In genomic region chr3:87905880-87906485, GRCm38 (mm10) we compare ENCODE assay signal across 7 mouse cellular contexts. TPM values are rescaled to one million over a fixed set of nuclear protein-coding genes. Genes with fewer than 3 reads are reported as not detected.
A peak's percentile ranks its signal among the peaks of the same experiment; 100 is the strongest.
DNase-seq lines count a peak whose midpoint lies in the region; ATAC-seq and TF ChIP-seq lines count a peak whose summit lies in the region.

Gene Hdgf, plus strand, starts transcription at chr3:87906321.

- WGBS in intestine, postnatal 0 days = under 1% methylated on average over 56 of the region's 57 CpGs
- WGBS in midbrain, embryonic 12.5 days = 2% methylated on average over 57 of the region's 57 CpGs
- under 1% methylated on average over 57 of the region's 57 CpGs for WGBS in small intestine, adult 2 months

- peak within 1 kb of the TSS; percentile 70 for H3K4me2 ChIP-seq in intestine, postnatal 0 days (replicated peaks; ENCODE audit: low read depth)
- H3K4me2 ChIP-seq in midbrain, embryonic 12.5 days (replicated peaks) = peak within 1 kb of the TSS; percentile 97

- H3K4me3 ChIP-seq in intestine, postnatal 0 days (ENCODE audit: low read depth, low read length) = peak within 1 kb of the TSS; percentile 80
- peak within 1 kb of the TSS; percentile 98 for H3K4me3 ChIP-seq in midbrain, embryonic 12.5 days
- peak within 1 kb of the TSS; percentile 92 for H3K4me3 ChIP-seq in small intestine, adult 2 months (ENCODE audit: low read depth, low read length)

- intact Hi-C loops in left cerebral cortex, postnatal 4 days (cut with DNase I) = no loop called here

- peak; percentile 58 for TF ChIP-seq CTCF in intestine, postnatal 0 days (IDR thresholded peaks at IDR 0.05; ENCODE audit: low read depth)
- no peak for TF ChIP-seq CTCF in small intestine, adult 2 months (IDR thresholded peaks at IDR 0.05; ENCODE audit: extremely low read depth, insufficient read length, insufficient replicate concordance, low read depth, low read length)

- peak; percentile 51 for TF ChIP-seq POLR2A in small intestine, adult 2 months (IDR thresholded peaks at IDR 0.05; ENCODE audit: low read depth, low read length)

- DNase-seq in adrenal gland, adult 8-10 months = peak; percentile 94
- peak; percentile 96 for DNase-seq in embryo, embryonic 9.5 days (ENCODE audit: extremely low spot score)
- no peak for DNase-seq in gonadal fat pad, adult 2 months (ENCODE audit: low read depth)
- peak; percentile 97 for DNase-seq in left cerebral cortex, postnatal 4 days

- peaks cover 13% of the 10 kb centered on the region for H3K4me1 ChIP-seq in intestine, postnatal 0 days (replicated peaks; ENCODE audit: control insufficient read depth, insufficient read depth, low read length)
- H3K4me1 ChIP-seq in midbrain, embryonic 12.5 days = peaks cover 39% of the 10 kb centered on the region
- H3K4me1 ChIP-seq in small intestine, adult 2 months (ENCODE audit: control insufficient read depth, insufficient read depth, insufficient read length, low read length) = peaks cover 19% of the 10 kb centered on the region

- no peaks in the 10 kb centered on the region for H3K36me3 ChIP-seq in intestine, postnatal 0 days (ENCODE audit: control insufficient read depth, insufficient read depth)
- H3K36me3 ChIP-seq in midbrain, embryonic 12.5 days = no peaks in the 10 kb centered on the region
- H3K36me3 ChIP-seq in small intestine, adult 2 months (ENCODE audit: control insufficient read depth, insufficient read depth, low read length) = no peaks in the 10 kb centered on the region

- H3K27me3 ChIP-seq in intestine, postnatal 0 days (replicated peaks; ENCODE audit: control insufficient read depth, insufficient read depth, low read length) = no peaks in the 10 kb centered on the region
- no peaks in the 10 kb centered on the region for H3K27me3 ChIP-seq in midbrain, embryonic 12.5 days
- no peaks in the 10 kb centered on the region for H3K27me3 ChIP-seq in small intestine, adult 2 months (ENCODE audit: control insufficient read depth, insufficient read depth, low read length)

- H3K9ac ChIP-seq in intestine, postnatal 0 days (ENCODE audit: low read depth, low read length) = peak within 1 kb of the TSS; percentile 89
- H3K9ac ChIP-seq in midbrain, embryonic 12.5 days (replicated peaks) = peak within 1 kb of the TSS; percentile 91

- H3K9me3 ChIP-seq in intestine, postnatal 0 days (ENCODE audit: control insufficient read depth) = no peaks in the 10 kb centered on the region
- H3K9me3 ChIP-seq in midbrain, embryonic 12.5 days = no peaks in the 10 kb centered on the region

- H3K27ac ChIP-seq in intestine, postnatal 0 days (ENCODE audit: low read depth, low read length) = peak within 1 kb of the TSS; percentile 86
- peak within 1 kb of the TSS; percentile 92 for H3K27ac ChIP-seq in midbrain, embryonic 12.5 days (replicated peaks)
- peak within 1 kb of the TSS; percentile 77 for H3K27ac ChIP-seq in small intestine, adult 2 months (ENCODE audit: insufficient read depth, low read depth, low read length)

- peak; percentile 88 for ATAC-seq in intestine, postnatal 0 days
- ATAC-seq in midbrain, embryonic 12.5 days (ENCODE audit: low FRiP score, low read depth) = peak; percentile 95

RNA-seq across cellular contexts. Expression of gene Hdgf, which starts in this region (rescaled TPM):
- total RNA-seq in adrenal gland, adult 8-10 months (2022) = 100 to 1,000 TPM; 163 to 180 (median 172) TPM
- polyA plus RNA-seq in gonadal fat pad, adult 2 months (2012; rRNA removed) = 78.3 and 87.9 TPM in 2 replicates
- polyA plus RNA-seq in intestine, postnatal 0 days (2015; fragmentation: Nextera tagmentation; extraction: Ambion mirVana) = 93.8 and 107 TPM in 2 replicates
- 100 to 1,000 TPM; 131 to 136 TPM for total RNA-seq in left cerebral cortex, postnatal 4 days (2021)
- polyA plus RNA-seq in midbrain, embryonic 12.5 days (2016; fragmentation: Nextera tagmentation; extraction: Ambion mirVana) = 233 and 243 TPM in 2 replicates
- polyA plus RNA-seq in small intestine, adult 2 months (2012; rRNA removed) = 20.0 and 44.5 TPM in 2 replicates
